Mouse (Mus musculus): Measurements from ENCODE around the gene Adcy7. TPM values are rescaled to one million over a fixed set of nuclear protein-coding genes. Genes with fewer than 3 reads are reported as not detected.

The Adcy7 gene
- polyA plus RNA-seq, 1 experiment: 63.7 TPM

GRCm38 (mm10) chr8:88316139-88316931 is 44.1 kb downstream of the Adcy7 start:
- no peak overlapping the region for H3K4me3 ChIP-seq (ENCODE audit: control insufficient read depth, insufficient read depth, low read length)
- no peak for DNase-seq
- no peaks in the 10 kb centered on the region for H3K27me3 ChIP-seq (ENCODE audit: control insufficient read depth, insufficient read depth, low read length)
- no peak for TF ChIP-seq POLR2A (IDR thresholded peaks at IDR 0.05; ENCODE audit: control insufficient read depth, extremely low read depth, insufficient read depth, low read length, poor library complexity)
- no peak for TF ChIP-seq CTCF (IDR thresholded peaks at IDR 0.05; ENCODE audit: borderline replicate concordance, control insufficient read depth, extremely low read depth, insufficient read depth, low read length, poor library complexity)
- H3K27ac ChIP-seq (ENCODE audit: control insufficient read depth, insufficient read depth, low read length): no peak overlapping the region
- H3K4me1 ChIP-seq (replicated peaks; ENCODE audit: control insufficient read depth, insufficient read depth, low read length): no peaks in the 10 kb centered on the region
- WGBS: 92% methylated on average over 8 of the region's 8 CpGs
- H3K36me3 ChIP-seq (ENCODE audit: control insufficient read depth, insufficient read depth, low read length): peaks cover 15% of the 10 kb centered on the region

DNA sequence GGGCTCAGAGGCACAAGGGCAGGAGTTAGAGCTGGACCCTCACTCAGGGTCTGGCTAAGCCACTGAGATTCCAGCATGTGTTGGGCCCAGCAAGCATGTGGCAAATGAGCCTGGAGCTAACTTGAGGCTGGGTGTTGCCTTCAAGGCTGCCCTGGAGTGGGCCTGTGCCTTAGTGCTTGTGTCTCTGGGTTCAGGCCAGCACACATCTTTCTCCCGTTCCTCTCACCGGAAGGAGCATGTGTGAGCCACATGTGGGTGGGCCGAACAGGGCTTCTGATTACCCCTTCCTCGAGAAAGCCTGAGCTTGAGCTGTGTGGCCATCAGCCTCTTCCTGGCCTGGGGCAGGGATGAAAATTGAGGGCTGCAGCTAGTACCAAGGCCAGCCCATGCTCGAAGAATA is 45.1 kb downstream of the Adcy7 start:
- H3K4me1 ChIP-seq (replicated peaks; ENCODE audit: control insufficient read depth, insufficient read depth, low read length): no peaks in the 10 kb centered on the region
- peaks cover 15% of the 10 kb centered on the region for H3K36me3 ChIP-seq (ENCODE audit: control insufficient read depth, insufficient read depth, low read length)
- H3K27me3 ChIP-seq (ENCODE audit: control insufficient read depth, insufficient read depth, low read length): no peaks in the 10 kb centered on the region
- no peak overlapping the region for H3K4me3 ChIP-seq (ENCODE audit: control insufficient read depth, insufficient read depth, low read length)
- 96% methylated on average over 5 of the region's 5 CpGs for WGBS
- no peak for TF ChIP-seq POLR2A (IDR thresholded peaks at IDR 0.05; ENCODE audit: control insufficient read depth, extremely low read depth, insufficient read depth, low read length, poor library complexity)
- TF ChIP-seq CTCF (IDR thresholded peaks at IDR 0.05; ENCODE audit: borderline replicate concordance, control insufficient read depth, extremely low read depth, insufficient read depth, low read length, poor library complexity): no peak
- no peak overlapping the region for H3K27ac ChIP-seq (ENCODE audit: control insufficient read depth, insufficient read depth, low read length)
- DNase-seq: no peak

GRCm38 (mm10) chr8:88318151-88318550 is 45.9 kb downstream of the Adcy7 start:
- Histone ChIP-seq H3K27ac (ENCODE audit: control insufficient read depth, insufficient read depth, low read length) (no peak overlapping the region), H3K36me3 (ENCODE audit: control insufficient read depth, insufficient read depth, low read length) (peaks cover 15% of the 10 kb centered on the region), H3K4me1 (replicated peaks; ENCODE audit: control insufficient read depth, insufficient read depth, low read length) (no peaks in the 10 kb centered on the region), H3K4me3 (ENCODE audit: control insufficient read depth, insufficient read depth, low read length) (no peak overlapping the region), H3K27me3 (ENCODE audit: control insufficient read depth, insufficient read depth, low read length) (no peaks in the 10 kb centered on the region)
- WGBS: 98% methylated on average over 8 of the region's 8 CpGs
- DNase-seq: no peak
- TF ChIP-seq POLR2A (IDR thresholded peaks at IDR 0.05; ENCODE audit: control insufficient read depth, extremely low read depth, insufficient read depth, low read length, poor library complexity): no peak
- no peak for TF ChIP-seq CTCF (IDR thresholded peaks at IDR 0.05; ENCODE audit: borderline replicate concordance, control insufficient read depth, extremely low read depth, insufficient read depth, low read length, poor library complexity)

DNA sequence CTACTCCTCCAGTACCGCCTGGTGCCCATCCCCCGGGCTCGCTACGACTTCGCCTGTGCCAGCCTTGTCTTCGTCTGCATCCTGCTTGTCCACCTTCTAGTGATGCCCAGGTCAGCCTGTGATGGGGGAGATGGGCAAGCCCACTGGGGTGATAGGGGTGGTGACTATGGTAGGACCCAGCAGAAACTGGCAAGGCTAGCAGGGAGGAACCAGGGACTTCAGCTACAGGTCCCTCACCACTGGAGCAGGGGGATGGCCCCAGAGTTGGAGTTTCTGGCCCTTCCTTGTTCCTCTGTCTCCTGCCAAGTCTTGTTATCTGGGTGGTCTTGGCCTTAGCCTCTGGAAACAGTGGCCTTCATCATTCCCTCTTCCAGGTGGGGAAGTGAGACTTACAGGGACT is 47.9 kb downstream of the Adcy7 start:
- peaks cover 10% of the 10 kb centered on the region for H3K36me3 ChIP-seq (ENCODE audit: control insufficient read depth, insufficient read depth, low read length)
- no peak overlapping the region for H3K4me3 ChIP-seq (ENCODE audit: control insufficient read depth, insufficient read depth, low read length)
- H3K27ac ChIP-seq (ENCODE audit: control insufficient read depth, insufficient read depth, low read length): no peak overlapping the region
- DNase-seq: no peak
- TF ChIP-seq POLR2A (IDR thresholded peaks at IDR 0.05; ENCODE audit: control insufficient read depth, extremely low read depth, insufficient read depth, low read length, poor library complexity): no peak
- no peak for TF ChIP-seq CTCF (IDR thresholded peaks at IDR 0.05; ENCODE audit: borderline replicate concordance, control insufficient read depth, extremely low read depth, insufficient read depth, low read length, poor library complexity)
- H3K27me3 ChIP-seq (ENCODE audit: control insufficient read depth, insufficient read depth, low read length): no peaks in the 10 kb centered on the region
- H3K4me1 ChIP-seq (replicated peaks; ENCODE audit: control insufficient read depth, insufficient read depth, low read length): no peaks in the 10 kb centered on the region
- 98% methylated on average over 6 of the region's 6 CpGs for WGBS

DNA sequence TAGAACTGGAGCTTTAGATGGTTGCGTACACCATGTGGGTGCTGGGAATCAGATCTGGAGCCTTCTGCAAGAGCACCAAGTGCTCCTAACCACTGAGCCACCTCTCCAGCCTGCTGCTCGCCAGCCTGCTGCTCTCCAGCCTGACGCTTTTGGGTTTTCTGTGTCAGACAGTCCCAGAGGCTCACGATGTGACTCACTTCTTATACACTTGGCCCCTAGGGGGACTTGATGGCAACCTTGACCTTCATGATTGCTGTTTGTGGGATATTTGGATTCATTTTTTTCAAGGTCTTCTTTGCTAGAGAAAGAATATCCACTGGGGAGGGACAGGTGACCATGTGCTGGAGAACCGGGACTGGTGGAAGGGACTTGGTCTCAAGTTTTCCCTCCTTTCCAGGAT is 49.2 kb downstream of the Adcy7 start:
- no peak for TF ChIP-seq POLR2A (IDR thresholded peaks at IDR 0.05; ENCODE audit: control insufficient read depth, extremely low read depth, insufficient read depth, low read length, poor library complexity)
- TF ChIP-seq CTCF (IDR thresholded peaks at IDR 0.05; ENCODE audit: borderline replicate concordance, control insufficient read depth, extremely low read depth, insufficient read depth, low read length, poor library complexity): no peak
- no peak overlapping the region for H3K27ac ChIP-seq (ENCODE audit: control insufficient read depth, insufficient read depth, low read length)
- peaks cover 20% of the 10 kb centered on the region for H3K36me3 ChIP-seq (ENCODE audit: control insufficient read depth, insufficient read depth, low read length)
- H3K4me3 ChIP-seq (ENCODE audit: control insufficient read depth, insufficient read depth, low read length): no peak overlapping the region
- H3K27me3 ChIP-seq (ENCODE audit: control insufficient read depth, insufficient read depth, low read length): no peaks in the 10 kb centered on the region
- no peaks in the 10 kb centered on the region for H3K4me1 ChIP-seq (replicated peaks; ENCODE audit: control insufficient read depth, insufficient read depth, low read length)
- WGBS: 96% methylated on average over 5 of the region's 5 CpGs
- no peak for DNase-seq

GRCm38 (mm10) chr8:88323523-88323922 is 51.3 kb downstream of the Adcy7 start:
- WGBS: 92% methylated on average over 5 of the region's 5 CpGs
- TF ChIP-seq POLR2A (IDR thresholded peaks at IDR 0.05; ENCODE audit: control insufficient read depth, extremely low read depth, insufficient read depth, low read length, poor library complexity) (no peak), CTCF (IDR thresholded peaks at IDR 0.05; ENCODE audit: borderline replicate concordance, control insufficient read depth, extremely low read depth, insufficient read depth, low read length, poor library complexity) (no peak)
- Histone ChIP-seq H3K27ac (ENCODE audit: control insufficient read depth, insufficient read depth, low read length) (no peak overlapping the region), H3K4me1 (replicated peaks; ENCODE audit: control insufficient read depth, insufficient read depth, low read length) (no peaks in the 10 kb centered on the region), H3K27me3 (ENCODE audit: control insufficient read depth, insufficient read depth, low read length) (no peaks in the 10 kb centered on the region), H3K36me3 (ENCODE audit: control insufficient read depth, insufficient read depth, low read length) (peaks cover 34% of the 10 kb centered on the region), H3K4me3 (ENCODE audit: control insufficient read depth, insufficient read depth, low read length) (no peak overlapping the region)
- no peak for DNase-seq
